Mouse (Mus musculus) left cerebral cortex, adult 9 months (tissue): Measurements from ENCODE around the gene Zfand2a.
A peak's percentile ranks its signal among the peaks of the same experiment; 100 is the strongest.

ENCODE experiments used
- DNase-seq, 2 experiments: peaks; one replicate each; pipeline ENCODE4 v3.0.0; 2022; ENCODE audit warnings: low spot score in 2 of 2

Gene Zfand2a

GRCm38 (mm10) chr5:139466801-139467200, 17.5 kb downstream of the Zfand2a start:
- no peak for DNase-seq

- no peak for DNase-seq
Measured at GRCm38 (mm10) chr5:139466373-139466772, 18.0 kb downstream of the Zfand2a start.

DNA sequence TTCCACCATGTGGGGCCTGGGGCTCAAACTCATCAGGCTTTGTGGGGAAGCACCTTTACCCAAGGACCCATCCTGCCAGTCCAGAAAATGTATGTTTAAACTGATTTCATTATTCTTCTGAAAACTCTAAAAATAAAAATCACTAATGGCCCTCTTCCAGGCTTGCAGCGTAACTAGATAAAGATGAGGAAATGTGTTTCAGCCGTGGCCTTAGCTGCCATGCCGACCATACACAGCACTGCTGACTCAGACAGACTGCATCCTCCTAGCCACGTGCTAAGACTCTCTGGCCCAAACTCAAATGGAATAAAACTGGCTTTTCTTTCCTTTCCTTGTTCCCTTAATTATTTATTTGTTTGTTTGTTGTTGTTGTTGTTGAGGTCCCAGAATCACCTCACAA, 19.5 kb downstream of the Zfand2a start:
- no peak for DNase-seq

DNA sequence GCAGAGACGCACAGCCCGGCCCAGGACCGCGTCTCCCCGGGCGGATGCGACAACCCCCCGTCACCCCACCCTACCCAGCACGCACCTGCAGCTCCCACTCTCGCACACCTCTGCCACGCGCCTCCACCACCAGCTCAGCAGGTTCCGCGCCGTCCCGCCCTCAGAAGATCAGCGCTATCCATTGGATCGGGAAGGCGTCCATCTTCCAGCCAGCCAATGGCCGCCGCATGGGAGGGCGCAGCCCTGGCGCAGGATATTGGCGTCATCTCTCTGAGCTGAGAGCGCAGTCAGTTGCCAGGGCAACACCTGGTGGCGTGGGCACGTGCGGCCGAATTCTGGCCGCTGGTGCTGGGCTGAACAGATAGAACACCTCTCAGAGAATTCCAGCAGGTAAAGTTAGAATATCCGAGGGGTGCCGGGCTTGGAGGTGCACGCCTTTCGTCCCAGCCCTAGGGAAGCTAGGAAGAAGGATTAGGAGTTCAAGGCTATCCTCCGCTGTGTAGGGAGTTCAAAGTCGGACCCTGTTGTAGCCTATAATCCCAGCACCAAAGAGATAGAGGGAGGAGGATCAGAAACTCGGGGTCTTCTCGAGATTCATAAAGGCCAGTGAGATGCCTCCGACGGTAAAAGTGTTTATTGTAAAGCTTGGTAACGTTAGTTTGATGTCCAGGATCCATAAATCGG, 23.8 kb downstream of the Zfand2a start, which contains the start of gene 3110082I17Rik:
3110082I17Rik (minus strand) TSS at position 144 of the 684 bp plus-strand sequence.
- peak; percentile 92 to 99 for DNase-seq

GRCm38 (mm10) chr5:139459938-139460337, 24.4 kb downstream of the Zfand2a start:
- DNase-seq: no peak

- no peak for DNase-seq
Measured at GRCm38 (mm10) chr5:139457241-139457640, 27.1 kb downstream of the Zfand2a start.

DNA sequence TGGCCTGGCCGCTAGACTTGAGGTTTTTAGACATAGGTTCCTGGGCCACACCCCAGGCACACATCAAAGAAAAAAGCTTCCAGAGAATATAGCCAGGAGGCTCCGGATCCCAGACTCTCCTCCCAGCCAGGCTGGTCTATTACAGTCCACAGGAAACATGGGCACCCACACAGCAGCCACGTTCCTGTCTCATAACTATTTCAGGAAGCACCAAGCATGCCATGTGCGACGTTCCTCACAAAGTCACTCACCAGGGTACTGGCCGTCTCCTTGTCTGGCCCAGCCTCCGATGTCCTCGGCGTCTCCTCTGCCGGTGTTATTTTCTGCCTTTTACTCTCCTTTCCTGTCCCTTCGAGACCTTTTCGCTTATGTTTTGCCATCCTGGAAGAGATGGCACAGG, 29.2 kb downstream of the Zfand2a start:
- DNase-seq: peak in 1 of 2 experiments; percentile 73

GRCm38 (mm10) chr5:139453031-139453430, 31.3 kb downstream of the Zfand2a start:
- DNase-seq: no peak

DNA sequence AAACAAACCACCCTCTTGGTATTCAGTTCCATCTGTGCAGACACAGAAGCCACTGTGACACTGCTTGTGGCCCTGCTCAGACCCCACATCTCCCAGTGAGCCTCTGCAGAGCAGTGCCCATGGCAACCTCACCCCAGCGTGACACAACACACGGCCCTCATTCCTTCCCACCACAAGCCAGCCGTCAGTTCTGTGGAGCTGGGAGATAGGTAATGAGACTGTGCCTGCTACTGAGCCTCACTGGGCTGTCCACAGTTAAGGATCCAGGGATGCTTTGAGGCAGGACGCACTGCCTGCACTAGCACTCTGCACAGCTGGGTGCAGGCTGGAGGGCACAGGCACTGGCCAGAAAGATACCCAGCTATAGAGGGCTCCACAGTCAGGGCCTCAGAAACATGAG, 34.4 kb downstream of the Zfand2a start:
- no peak for DNase-seq

- DNase-seq: no peak
Measured at GRCm38 (mm10) chr5:139449161-139449791, 35.1 kb downstream of the Zfand2a start.

DNA sequence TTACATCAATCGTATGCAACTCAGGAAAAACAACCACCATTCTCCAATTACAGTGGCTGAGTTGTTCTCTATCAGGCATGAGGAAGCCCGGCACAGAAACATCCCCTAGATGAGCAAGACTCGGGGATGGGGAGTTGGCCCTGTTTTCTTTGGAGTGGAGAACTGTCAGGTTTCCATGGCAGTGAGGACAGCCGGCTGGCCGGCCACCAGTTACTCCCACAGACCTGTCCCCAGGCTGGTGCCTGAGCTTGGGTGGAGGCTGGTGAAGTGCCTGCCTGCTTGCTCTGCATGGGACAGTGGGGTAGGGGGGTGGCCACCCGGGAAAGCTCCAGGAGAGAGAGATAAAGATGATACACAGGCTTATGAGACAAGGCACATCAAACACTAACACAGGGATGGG, 36.3 kb downstream of the Zfand2a start:
- DNase-seq: peak in 1 of 2 experiments; percentile 59

DNA sequence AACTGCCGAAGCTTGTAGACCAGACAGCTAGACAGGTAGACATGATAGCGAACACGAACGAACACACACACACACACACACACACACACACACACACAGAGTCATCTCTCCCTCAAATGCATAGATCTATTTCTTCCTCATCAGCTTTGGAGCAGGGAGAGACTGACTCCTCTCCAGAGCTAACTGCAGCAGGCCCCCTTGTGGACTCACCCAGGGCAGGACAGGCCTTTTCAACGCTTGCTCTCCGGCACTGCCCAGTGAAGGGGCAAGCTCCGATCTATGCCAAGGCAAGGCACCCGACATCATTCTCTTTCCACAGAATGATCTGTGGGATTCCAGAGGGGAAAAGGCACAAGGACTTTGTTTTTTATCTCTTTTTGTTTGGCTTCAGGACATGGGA, 39.1 kb downstream of the Zfand2a start:
- DNase-seq: no peak

GRCm38 (mm10) chr5:139442962-139443361, 41.4 kb downstream of the Zfand2a start:
- no peak for DNase-seq

DNA sequence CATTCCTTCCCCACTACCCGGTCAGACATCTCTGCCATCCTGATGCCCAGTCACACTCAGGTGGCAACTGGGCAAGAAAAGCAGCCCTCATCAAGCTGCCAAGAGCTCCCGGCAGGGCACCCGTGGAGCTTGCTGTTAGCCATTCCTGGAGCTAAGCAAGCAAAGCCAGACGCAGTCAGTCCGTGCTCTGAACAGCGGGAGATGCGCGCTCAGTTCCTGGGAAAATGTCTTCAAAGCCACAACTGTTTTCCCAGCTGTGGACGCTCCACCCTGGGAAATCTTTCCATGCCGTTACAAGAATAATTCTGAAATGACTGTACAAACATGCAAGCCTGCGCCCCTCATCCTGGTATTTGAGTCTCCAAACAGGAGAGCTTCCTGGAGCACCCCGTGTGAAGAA, 41.9 kb downstream of the Zfand2a start:
- DNase-seq: no peak

GRCm38 (mm10) chr5:139441726-139442018, 42.7 kb downstream of the Zfand2a start:
- no peak for DNase-seq

GRCm38 (mm10) chr5:139440926-139441725, 43.2 kb downstream of the Zfand2a start:
- DNase-seq: no peak

- DNase-seq: no peak
Measured at GRCm38 (mm10) chr5:139440451-139440850, 43.9 kb downstream of the Zfand2a start.

DNA sequence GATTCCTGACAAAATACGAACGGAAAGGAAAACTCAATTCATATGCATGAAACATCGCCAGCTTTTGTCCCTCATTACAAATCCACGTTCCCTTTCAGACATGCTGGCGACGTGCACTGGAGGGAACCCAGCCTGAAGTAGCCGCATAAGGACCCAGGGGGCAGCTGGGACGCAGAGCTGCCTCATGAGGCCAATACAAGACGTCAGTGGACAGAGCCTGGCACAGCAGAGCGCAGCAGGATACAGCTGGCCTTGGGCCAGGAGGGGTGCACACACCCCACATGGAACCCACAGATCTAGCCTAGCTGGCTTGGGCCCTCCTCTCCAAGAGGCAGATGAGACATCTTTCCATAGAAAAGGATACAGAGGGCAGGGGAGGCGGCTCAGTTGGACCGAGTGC, 45.9 kb downstream of the Zfand2a start:
- DNase-seq: no peak

GRCm38 (mm10) chr5:139437769-139438168, 46.6 kb downstream of the Zfand2a start:
- DNase-seq: no peak

DNA sequence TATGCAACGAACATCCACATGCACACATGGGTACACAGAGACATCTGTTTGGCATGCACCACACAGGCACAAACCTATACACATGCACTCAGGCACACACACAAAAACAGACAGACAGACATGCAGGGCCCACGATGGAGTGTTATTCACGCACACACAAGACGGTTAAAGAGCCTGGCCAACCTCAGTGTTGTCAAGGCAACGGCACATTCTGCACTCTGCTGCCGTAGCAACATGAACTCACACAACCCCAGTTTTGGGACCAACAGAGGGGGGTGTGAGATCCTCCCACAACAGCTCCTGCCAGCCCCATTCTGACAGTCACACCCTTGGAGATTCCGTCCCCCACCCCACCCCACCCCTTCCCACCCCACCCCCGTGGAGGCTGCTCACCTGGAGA, 49.4 kb downstream of the Zfand2a start:
- peak; percentile 74 to 81 for DNase-seq

GRCm38 (mm10) chr5:139433842-139434568, 50.3 kb downstream of the Zfand2a start:
- DNase-seq: no peak
